Mouse (Mus musculus) spleen, adult 2 months (tissue): ENCODE results near the gene Dip2c.

Experiments
- CTCF ChIP-seq: fragments of 200-500 bp; IDR thresholded peaks from 2 replicates; pipeline ENCODE4 v1.5.1; 2011; ENCODE audit warnings: mild to moderate bottlenecking, inconsistent platforms; ENCODE audit not compliant: insufficient read depth, insufficient read length, insufficient replicate concordance; ENCODE audit errors: extremely low read depth
- POLR2A ChIP-seq: fragments of 200-500 bp; IDR thresholded peaks from 2 replicates; pipeline ENCODE4 v1.6.1; 2011; ENCODE audit warnings: low read depth, low read length, inconsistent platforms

- TF ChIP-seq CTCF (no peak), POLR2A (no peak)
Observed at GRCm38 (mm10) chr13:9494726-9495125, 218.4 kb downstream of the Dip2c start.
